Mouse (Mus musculus) retina, postnatal 7 days (tissue): ENCODE results near the gene Gm21627.
"Not testable (repeated sequence)": the region's sequence is repeated elsewhere in the genome, so short reads cannot be mapped to it uniquely, and the experiment has no call there.

Experiments used
- DNase-seq: peaks from one replicate; pipeline ENCODE4 v3.0.0-alpha.2; 2012; ENCODE audit warnings: low read depth, low spot score

The Gm21627 gene

DNA sequence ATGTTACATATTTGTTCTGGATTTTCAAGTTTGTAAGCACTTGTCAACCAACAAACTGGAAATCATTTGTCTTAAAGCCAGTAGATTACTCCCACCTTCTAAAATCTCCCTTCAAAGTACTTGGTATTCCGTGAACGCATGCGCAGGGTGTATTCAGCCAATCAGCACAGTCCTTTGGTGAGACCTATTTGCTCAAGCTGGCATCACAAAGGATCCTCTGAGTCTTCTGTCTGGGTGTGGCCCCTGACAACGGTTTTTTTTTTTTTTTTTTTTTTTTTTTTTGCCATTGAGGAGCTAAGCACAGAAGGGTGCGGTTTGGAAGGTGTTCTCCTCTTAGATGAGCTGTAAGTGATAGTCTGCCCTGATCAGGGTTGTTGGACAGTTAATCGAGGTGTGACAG, at the start of gene Gm21627:
TSS of gene Gm21627 (plus strand) at position 301 of the 400 bp plus-strand sequence.
- DNase-seq = not testable (repeated sequence)
